Mouse (Mus musculus): ENCODE data around the gene Pitpnm1. TPM values are rescaled to one million over a fixed set of nuclear protein-coding genes. Genes with fewer than 3 reads are reported as not detected.

The Pitpnm1 gene
- polyA plus RNA-seq, 1 experiment, result 42.3 TPM

DNA sequence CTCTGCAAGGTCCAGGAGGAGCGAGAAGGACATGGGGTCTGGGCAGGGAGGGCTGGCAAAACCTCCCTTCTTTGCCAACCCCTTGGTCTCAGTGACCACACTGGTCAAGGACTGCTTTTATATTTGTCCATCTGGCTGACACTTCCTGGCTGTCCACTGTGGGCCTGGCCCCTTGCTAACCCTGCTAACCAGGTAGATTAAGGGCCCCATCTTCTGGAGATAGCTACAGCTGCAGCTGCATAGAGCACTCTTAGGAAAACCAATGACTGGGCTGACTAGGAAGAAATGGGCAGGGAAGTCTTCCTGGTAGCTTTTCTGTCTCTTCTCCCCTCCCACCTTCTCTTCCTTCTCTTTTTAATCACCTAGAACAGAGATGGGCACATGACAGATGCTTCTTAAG, 14.8 kb upstream of the Pitpnm1 start:
- no peak for TF ChIP-seq MYOG (IDR thresholded peaks at IDR 0.05; ENCODE audit: control insufficient read depth in 1 of 3, insufficient read depth in 1 of 3, insufficient read length in 2 of 3, low read depth in 2 of 3)
- TF ChIP-seq E2F4 (IDR thresholded peaks at IDR 0.05; ENCODE audit: insufficient read depth), result no peak
- TF ChIP-seq CEBPB (IDR thresholded peaks at IDR 0.05; ENCODE audit: insufficient read depth, poor library complexity, severe bottlenecking), result no peak
- TF ChIP-seq MYOD1 (IDR thresholded peaks at IDR 0.05; ENCODE audit: control insufficient read depth in 1 of 3, insufficient read length in 2 of 3, low read depth in 2 of 3), result no peak
- TF ChIP-seq MAX (IDR thresholded peaks at IDR 0.05; ENCODE audit: low read depth), result no peak
- no peak for TF ChIP-seq TCF12 (IDR thresholded peaks at IDR 0.05; ENCODE audit: insufficient read depth, poor library complexity, severe bottlenecking)
- no peak for TF ChIP-seq SRF (IDR thresholded peaks at IDR 0.05; ENCODE audit: control insufficient read depth, insufficient read length, low read depth)
- no peak for TF ChIP-seq POLR2A (IDR thresholded peaks at IDR 0.05; ENCODE audit: insufficient read length, low read depth)
- TF ChIP-seq POLR2AphosphoS2 (IDR thresholded peaks at IDR 0.05; ENCODE audit: insufficient read length, low read depth), result no peak
- TF ChIP-seq TCF3 (IDR thresholded peaks at IDR 0.05; ENCODE audit: insufficient read length, low read depth), result no peak
- no peak for TF ChIP-seq REST (IDR thresholded peaks at IDR 0.05; ENCODE audit: insufficient read depth, insufficient read length)
- TF ChIP-seq USF1 (IDR thresholded peaks at IDR 0.05; ENCODE audit: low read depth), result no peak
- H3K27me3 ChIP-seq (ENCODE audit: control insufficient read depth, insufficient read depth, insufficient read length), result no peaks in the 10 kb centered on the region
- no peak overlapping the region for H3K4me2 ChIP-seq (ENCODE audit: low read depth)
- H3ac ChIP-seq (ENCODE audit: control insufficient read depth, insufficient read length), result no peak overlapping the region
- H3K4me3 ChIP-seq, result no peak overlapping the region
- H3K79me2 ChIP-seq (ENCODE audit: control insufficient read depth, insufficient read depth), result no peaks in the 10 kb centered on the region
- H3K36me3 ChIP-seq (ENCODE audit: control insufficient read depth, insufficient read depth), result no peaks in the 10 kb centered on the region

GRCm38 (mm10) chr19:4086156-4086555, 13.6 kb upstream of the Pitpnm1 start:
- H3K4me3 ChIP-seq, result no peak overlapping the region
- H3K27me3 ChIP-seq (ENCODE audit: control insufficient read depth, insufficient read depth, insufficient read length), result no peaks in the 10 kb centered on the region
- TF ChIP-seq POLR2AphosphoS2 (IDR thresholded peaks at IDR 0.05; ENCODE audit: insufficient read length, low read depth) (no peak), SRF (IDR thresholded peaks at IDR 0.05; ENCODE audit: control insufficient read depth, insufficient read length, low read depth) (no peak), POLR2A (IDR thresholded peaks at IDR 0.05; ENCODE audit: insufficient read length, low read depth) (no peak), MAX (IDR thresholded peaks at IDR 0.05; ENCODE audit: low read depth) (no peak), USF1 (IDR thresholded peaks at IDR 0.05; ENCODE audit: low read depth) (no peak), CEBPB (IDR thresholded peaks at IDR 0.05; ENCODE audit: insufficient read depth, poor library complexity, severe bottlenecking) (no peak)
- no peak overlapping the region for H3K4me2 ChIP-seq (ENCODE audit: low read depth)
- H3K36me3 ChIP-seq (ENCODE audit: control insufficient read depth, insufficient read depth), result no peaks in the 10 kb centered on the region
- H3K79me2 ChIP-seq (ENCODE audit: control insufficient read depth, insufficient read depth), result no peaks in the 10 kb centered on the region
- H3ac ChIP-seq (ENCODE audit: control insufficient read depth, insufficient read length), result no peak overlapping the region

GRCm38 (mm10) chr19:4087090-4087489, 12.7 kb upstream of the Pitpnm1 start:
- H3K4me3 ChIP-seq, result no peak overlapping the region
- H3ac ChIP-seq (ENCODE audit: control insufficient read depth, insufficient read length), result no peak overlapping the region
- TF ChIP-seq CEBPB (IDR thresholded peaks at IDR 0.05; ENCODE audit: insufficient read depth, poor library complexity, severe bottlenecking), result peak; percentile 67; the same call in 1 of the 2 replicates
- no peak for TF ChIP-seq MYOG (IDR thresholded peaks at IDR 0.05; ENCODE audit: control insufficient read depth in 1 of 3, insufficient read depth in 1 of 3, insufficient read length in 2 of 3, low read depth in 2 of 3)
- no peaks in the 10 kb centered on the region for H3K79me2 ChIP-seq (ENCODE audit: control insufficient read depth, insufficient read depth)
- H3K27me3 ChIP-seq (ENCODE audit: control insufficient read depth, insufficient read depth, insufficient read length), result no peaks in the 10 kb centered on the region
- no peaks in the 10 kb centered on the region for H3K36me3 ChIP-seq (ENCODE audit: control insufficient read depth, insufficient read depth)
- peak overlapping the region; percentile 23 for H3K4me2 ChIP-seq (ENCODE audit: low read depth)

GRCm38 (mm10) chr19:4088146-4088545, 11.7 kb upstream of the Pitpnm1 start:
- H3K27me3 ChIP-seq (ENCODE audit: control insufficient read depth, insufficient read depth, insufficient read length), result no peaks in the 10 kb centered on the region
- TF ChIP-seq POLR2A (IDR thresholded peaks at IDR 0.05; ENCODE audit: insufficient read length, low read depth), result no peak
- H3K79me2 ChIP-seq (ENCODE audit: control insufficient read depth, insufficient read depth), result no peaks in the 10 kb centered on the region
- H3ac ChIP-seq (ENCODE audit: control insufficient read depth, insufficient read length), result no peak overlapping the region
- H3K4me3 ChIP-seq, result no peak overlapping the region
- no peaks in the 10 kb centered on the region for H3K36me3 ChIP-seq (ENCODE audit: control insufficient read depth, insufficient read depth)
- no peak overlapping the region for H3K4me2 ChIP-seq (ENCODE audit: low read depth)

GRCm38 (mm10) chr19:4089128-4089527, 10.7 kb upstream of the Pitpnm1 start:
- H3K27me3 ChIP-seq (ENCODE audit: control insufficient read depth, insufficient read depth, insufficient read length), result no peaks in the 10 kb centered on the region
- H3ac ChIP-seq (ENCODE audit: control insufficient read depth, insufficient read length), result no peak overlapping the region
- H3K4me2 ChIP-seq (ENCODE audit: low read depth), result no peak overlapping the region
- H3K4me3 ChIP-seq, result no peak overlapping the region
- H3K36me3 ChIP-seq (ENCODE audit: control insufficient read depth, insufficient read depth), result no peaks in the 10 kb centered on the region
- no peak for TF ChIP-seq MYOG (IDR thresholded peaks at IDR 0.05; ENCODE audit: control insufficient read depth in 1 of 3, insufficient read depth in 1 of 3, insufficient read length in 2 of 3, low read depth in 2 of 3)
- no peak for TF ChIP-seq SRF (IDR thresholded peaks at IDR 0.05; ENCODE audit: control insufficient read depth, insufficient read length, low read depth)
- no peak for TF ChIP-seq USF1 (IDR thresholded peaks at IDR 0.05; ENCODE audit: low read depth)
- TF ChIP-seq POLR2AphosphoS2 (IDR thresholded peaks at IDR 0.05; ENCODE audit: insufficient read length, low read depth), result no peak
- no peak for TF ChIP-seq MAX (IDR thresholded peaks at IDR 0.05; ENCODE audit: low read depth)
- no peak for TF ChIP-seq TCF12 (IDR thresholded peaks at IDR 0.05; ENCODE audit: insufficient read depth, poor library complexity, severe bottlenecking)
- no peak for TF ChIP-seq E2F4 (IDR thresholded peaks at IDR 0.05; ENCODE audit: insufficient read depth)
- no peak for TF ChIP-seq TCF3 (IDR thresholded peaks at IDR 0.05; ENCODE audit: insufficient read length, low read depth)
- TF ChIP-seq CEBPB (IDR thresholded peaks at IDR 0.05; ENCODE audit: insufficient read depth, poor library complexity, severe bottlenecking), result no peak
- TF ChIP-seq POLR2A (IDR thresholded peaks at IDR 0.05; ENCODE audit: insufficient read length, low read depth), result no peak
- TF ChIP-seq REST (IDR thresholded peaks at IDR 0.05; ENCODE audit: insufficient read depth, insufficient read length), result no peak
- TF ChIP-seq MYOD1 (IDR thresholded peaks at IDR 0.05; ENCODE audit: control insufficient read depth in 1 of 3, insufficient read length in 2 of 3, low read depth in 2 of 3), result no peak
- H3K79me2 ChIP-seq (ENCODE audit: control insufficient read depth, insufficient read depth), result no peaks in the 10 kb centered on the region
